Mouse (Mus musculus) CD8-positive naive resting alpha-beta T cell, adult 2 months (primary cell): ENCODE data around the gene Gm11146.

Experiments
- DNase-seq, 2 experiments: peaks; one replicate each; pipeline ENCODE4 v3.0.0; 2022; ENCODE audit warnings: low read depth in 2 of 2, low spot score in 2 of 2

Gm11146 gene

DNA sequence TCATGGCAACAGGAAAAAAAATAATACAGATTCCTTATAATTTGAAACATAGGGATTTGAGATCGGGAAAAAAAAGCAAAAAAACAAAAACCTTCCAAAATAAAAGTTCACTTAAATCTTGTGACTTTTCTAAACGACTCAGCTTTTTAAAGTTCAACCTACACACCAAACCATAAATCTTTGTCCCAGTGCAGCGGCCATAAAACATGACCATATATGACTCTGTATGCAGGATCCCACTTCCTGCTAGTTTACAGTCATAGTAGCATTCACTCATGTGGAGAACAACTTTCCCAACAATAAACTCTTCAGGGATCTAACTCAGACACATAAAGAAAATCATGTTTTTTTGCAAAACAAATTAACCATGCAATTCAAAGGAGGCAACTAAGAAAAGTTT is 39.0 kb downstream of the Gm11146 start:
- DNase-seq: no peak

DNA sequence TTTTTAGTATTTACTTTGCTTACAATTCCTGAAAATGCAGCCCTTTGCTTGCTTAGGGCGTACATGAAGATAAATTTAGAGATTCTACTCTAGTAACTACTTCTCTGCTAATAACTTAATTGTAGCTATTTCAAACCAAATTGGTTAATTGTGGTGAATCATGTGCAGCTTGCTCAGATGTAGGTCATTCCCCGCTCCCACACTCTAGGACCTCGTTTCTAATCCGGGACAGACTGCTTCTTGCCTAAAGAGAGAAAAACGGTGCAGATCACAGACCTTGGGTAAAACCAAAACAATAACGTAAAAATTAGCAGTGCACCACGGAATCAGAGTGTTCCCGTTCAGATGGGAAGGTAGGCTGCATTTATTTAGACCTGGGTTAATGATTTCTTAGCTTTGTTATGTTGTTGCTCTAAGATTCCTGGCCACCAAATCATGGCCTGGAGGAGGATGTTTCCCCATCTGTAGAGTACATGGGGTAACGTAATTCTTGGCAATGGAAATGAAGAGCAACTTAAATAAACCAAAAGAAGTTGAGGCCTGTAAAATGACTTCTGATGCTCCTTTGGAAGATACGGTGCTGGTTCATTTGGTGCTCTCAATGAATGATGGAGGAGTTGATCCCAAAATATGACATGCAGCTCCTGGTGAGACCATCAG is 45.3 kb downstream of the Gm11146 start:
- no peak for DNase-seq

DNA sequence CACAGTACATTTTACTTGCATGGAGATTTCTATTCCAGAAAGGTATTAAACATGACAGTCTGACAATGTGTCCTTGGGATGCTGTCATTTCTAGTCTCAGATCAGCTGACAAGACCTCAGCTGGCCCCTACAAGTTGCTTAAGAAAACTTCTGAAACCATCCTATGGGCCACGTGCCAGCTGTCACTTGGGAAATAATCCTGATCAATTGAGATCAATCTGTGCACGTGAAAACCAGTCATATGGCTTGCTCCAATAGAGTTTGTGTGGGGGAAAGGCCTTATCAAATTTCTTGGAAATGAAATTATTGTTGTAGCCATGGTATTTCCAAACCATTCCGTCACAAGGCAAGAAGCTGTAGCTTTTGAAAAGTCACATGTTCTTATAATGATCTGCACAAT is 50.8 kb downstream of the Gm11146 start:
- DNase-seq: no peak
